Mouse (Mus musculus): ENCODE measurements around the gene Gap43. TPM values are rescaled to one million over a fixed set of nuclear protein-coding genes. Genes with fewer than 3 reads are reported as not detected.
"Not testable (repeated sequence)": the region's sequence is repeated elsewhere in the genome, so short reads cannot be mapped to it uniquely, and the experiment has no call there.

Gap43 gene
- total RNA-seq, 2 experiments from 2014 or later = 0.24 to 0.78 TPM

DNA sequence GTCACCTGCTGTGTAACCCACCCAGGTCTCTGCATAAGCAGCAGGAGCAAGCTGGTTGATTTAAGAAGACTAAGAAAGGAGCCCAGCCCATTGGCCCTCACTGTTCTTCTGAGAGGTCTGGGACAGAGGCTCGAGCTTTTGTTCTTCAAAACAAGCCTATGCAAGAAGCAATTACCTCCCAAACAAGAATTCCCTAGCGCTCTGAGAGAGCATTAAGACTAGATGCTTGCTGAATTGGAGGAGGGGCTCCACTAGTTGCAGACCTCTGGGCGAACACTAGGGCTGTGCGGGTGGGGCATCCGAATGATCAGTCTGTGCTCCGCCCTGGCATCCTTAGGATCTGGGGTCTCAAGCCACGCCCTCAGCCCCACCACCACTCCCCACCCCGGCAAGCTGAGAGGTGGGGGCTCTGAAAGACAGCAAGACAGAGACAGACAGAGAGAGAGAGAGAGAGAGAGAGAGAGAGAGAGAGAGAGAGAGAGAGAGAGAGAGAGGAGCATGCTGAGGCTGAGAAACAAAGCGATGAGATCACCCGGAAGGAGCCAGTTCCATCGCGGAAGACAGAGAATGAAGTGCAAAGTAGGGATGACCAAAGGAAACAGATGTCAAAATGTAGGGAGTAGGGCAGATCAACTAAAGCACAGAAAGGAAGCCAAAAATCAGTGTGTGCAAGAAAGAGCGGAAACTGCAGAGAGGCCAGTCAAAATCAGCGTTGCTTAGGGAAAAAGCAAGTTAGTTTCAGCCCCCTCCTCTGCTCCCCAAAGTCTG lies 34.3 kb downstream of the Gap43 start:
- DNase-seq = peak in 1 of 2 experiments; percentile 5
- intact Hi-C loops (cut with DNase I) = no loop called here

DNA sequence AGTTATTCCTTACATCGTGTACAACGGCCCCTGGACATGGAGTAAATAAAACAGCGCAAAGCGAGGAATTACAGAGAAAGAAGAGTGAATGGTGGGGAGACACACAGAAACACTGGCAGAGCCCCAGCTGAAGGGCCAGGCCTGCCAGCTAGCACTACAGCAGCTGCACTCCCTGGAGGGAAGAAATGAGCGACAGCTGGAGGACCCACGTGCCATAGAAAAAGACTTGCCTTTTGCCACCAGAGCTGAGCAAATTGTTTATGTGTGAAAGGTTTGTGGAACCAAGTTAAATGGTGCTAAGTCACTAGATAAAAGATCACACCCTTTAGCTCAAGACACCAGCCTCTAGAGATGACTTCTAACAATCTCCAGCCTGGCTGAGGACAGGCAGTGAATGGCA lies 37.0 kb downstream of the Gap43 start:
- no peak for DNase-seq
- intact Hi-C loops (cut with DNase I) = no loop called here

DNA sequence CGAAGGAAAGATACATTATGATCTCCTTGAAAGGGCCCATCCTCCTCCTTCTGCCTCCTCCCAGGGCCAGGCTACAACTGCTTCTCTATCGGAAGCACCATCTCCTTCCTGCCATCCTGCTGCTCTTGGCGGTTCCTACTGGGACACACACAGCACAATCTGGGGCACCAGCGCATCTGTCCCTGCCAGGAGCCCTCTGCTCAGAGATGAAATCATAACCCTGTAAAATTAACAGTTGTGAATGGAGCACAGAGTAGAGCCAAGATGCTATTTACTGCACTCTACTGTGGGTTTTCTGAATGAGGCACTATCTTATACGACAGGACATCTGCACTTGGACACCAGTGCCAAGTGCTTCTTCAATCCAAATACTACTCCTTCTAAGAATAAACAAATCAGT lies 46.0 kb downstream of the Gap43 start:
- no peak for DNase-seq
- intact Hi-C loops (cut with DNase I) = no loop called here

DNA sequence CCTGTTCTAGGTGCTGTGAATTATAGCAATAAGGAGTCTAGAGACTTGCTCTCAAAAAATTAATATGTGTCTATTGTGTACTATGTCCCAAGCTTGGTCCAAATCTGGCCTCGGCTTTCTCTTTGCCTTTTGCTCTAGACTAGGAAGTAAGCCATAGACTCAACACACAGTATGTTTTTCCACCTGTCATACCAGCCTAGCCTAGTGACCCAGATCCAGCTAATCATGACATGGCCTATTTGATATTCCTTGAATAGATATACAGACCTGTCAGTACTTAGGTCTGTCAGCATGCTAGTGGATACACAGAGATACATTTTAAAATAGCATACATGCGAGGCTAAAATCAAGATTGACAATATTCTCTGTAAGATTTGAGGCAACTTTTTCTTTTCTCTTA lies 46.4 kb downstream of the Gap43 start:
- DNase-seq = no peak
- intact Hi-C loops (cut with DNase I) = no loop called here

DNA sequence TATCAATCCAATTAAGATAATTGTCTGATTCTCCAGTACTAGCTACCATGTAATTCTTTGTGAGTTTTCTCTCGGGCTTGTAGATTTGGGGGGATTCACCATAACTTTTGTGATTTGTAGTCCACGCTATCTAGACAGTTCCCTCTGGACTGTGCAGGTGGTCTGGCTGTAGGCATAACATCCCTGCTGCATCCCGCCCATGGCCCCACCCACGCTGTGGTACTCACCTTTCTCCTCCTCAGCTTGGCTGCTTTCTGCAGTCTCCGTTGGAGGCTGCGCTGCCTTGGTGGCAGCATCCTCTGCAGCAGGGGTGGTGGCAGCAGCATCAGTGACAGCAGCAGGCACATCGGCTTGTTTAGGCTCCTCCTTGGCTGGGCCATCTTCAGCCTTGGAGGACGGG lies 48.9 kb downstream of the Gap43 start:
- DNase-seq = no peak
- intact Hi-C loops (cut with DNase I) = no loop called here

DNA sequence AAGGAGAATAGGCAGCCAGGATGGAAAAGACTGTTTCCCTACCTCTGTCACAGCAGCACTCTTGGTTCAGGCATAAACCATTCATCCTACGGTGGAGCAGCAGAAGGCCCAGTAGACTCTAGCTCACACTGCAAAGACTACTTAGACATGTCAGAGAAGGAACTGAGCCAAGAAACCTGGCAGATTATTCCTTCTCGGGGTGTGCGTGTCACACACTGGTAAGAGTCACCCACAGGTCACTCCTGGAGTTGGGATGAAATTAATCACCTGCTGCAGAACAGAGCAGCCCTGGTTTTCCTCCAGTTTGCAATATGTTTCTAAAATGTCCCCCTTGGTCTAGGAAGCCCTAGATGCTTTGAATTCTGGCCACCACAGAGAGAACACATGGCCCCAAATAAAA lies 56.4 kb downstream of the Gap43 start:
- no peak for DNase-seq
- intact Hi-C loops (cut with DNase I) = no loop called here

DNA sequence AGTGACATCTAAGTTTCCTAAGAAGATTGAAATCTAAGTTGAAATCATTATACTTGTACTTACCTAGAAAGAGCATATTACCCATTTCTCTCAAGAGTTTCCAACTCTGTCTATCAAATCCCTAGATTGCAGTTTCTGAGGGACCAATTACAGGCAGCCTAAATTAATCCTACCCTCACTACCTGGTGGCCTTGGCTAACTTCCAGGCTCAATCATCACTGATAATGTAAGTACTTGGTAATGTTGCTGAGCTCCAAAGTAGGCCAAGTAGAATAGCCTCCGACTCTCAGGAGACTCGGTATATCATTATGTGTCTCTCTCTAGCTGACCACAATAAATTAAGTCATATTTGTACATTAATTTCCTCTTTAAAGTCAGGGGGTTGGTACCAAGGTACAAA lies 62.7 kb downstream of the Gap43 start:
- no peak for DNase-seq
- intact Hi-C loops (cut with DNase I) = loop anchor here (5.0 kb wide), 2 partner anchors 635 to 1525 kb away; no protein-coding TSS in a partner anchor

DNA sequence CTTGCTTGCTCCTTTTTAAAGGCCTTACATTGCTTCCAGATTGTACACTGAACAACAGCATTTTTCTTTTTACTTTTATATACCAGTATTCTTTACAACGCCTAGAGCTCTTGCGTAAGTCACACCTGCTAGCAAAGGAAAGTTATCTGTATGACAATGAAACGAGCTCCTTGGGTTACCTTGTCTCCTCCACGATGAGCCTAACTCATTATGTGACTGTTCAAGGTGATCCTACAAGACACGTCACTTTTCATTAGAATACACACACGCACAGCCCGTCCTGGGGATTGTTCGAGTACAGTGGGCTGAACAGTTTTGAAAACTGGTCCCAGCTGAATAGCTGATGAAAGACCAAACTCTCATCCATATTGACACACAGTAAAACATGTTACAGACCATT lies 63.2 kb downstream of the Gap43 start:
- intact Hi-C loops (cut with DNase I) = loop anchor here (5.0 kb wide), 2 partner anchors 635 to 1525 kb away; no protein-coding TSS in a partner anchor
- DNase-seq = no peak

DNA sequence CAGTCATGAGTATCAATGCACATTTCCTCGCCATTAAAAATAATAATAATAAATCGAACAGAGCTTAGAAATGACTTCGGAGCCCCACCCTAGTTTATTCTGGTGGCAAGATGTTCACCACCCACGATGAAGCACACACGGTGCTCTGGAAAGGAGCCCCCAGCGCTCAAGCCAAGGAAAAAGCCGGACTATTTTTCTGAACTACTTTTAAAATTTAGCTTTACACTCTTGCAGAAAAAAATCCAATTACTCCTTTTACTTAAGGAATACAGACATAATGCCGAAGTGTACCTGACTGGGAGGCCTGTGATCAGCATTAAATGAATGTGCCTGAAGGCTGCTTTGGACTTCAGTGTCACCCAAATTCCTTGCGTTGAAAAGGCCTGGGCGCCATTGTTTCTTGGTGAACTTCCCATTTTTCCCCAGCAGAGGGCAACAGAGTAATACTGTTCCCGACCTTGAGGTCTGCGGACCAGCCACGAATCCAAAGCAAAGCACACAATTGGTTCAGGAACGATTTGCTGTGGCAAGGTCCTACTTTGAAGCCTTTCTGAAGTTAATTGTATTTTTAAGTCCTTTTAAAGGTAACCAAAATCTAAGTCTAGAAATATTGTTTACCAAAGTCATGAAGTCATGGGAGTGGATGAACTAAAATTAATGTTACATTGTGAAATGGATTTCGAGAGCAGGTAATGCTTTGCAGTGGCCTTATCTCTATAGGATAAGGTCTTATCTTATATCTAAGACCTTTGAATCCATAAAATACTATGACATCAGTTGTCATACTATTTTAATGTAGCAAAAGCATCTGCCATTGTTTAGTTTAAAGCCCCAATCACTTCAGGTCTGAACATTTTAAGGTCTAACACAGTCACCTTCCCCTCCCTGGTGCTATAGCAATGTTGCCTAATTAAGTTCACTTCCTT lies 64.0 kb downstream of the Gap43 start:
- DNase-seq = peak; percentile 74 to 78
- intact Hi-C loops (cut with DNase I) = loop anchor here (1.0 to 5.0 kb wide), 3 partner anchors 507 to 1526 kb away; no protein-coding TSS in a partner anchor

DNA sequence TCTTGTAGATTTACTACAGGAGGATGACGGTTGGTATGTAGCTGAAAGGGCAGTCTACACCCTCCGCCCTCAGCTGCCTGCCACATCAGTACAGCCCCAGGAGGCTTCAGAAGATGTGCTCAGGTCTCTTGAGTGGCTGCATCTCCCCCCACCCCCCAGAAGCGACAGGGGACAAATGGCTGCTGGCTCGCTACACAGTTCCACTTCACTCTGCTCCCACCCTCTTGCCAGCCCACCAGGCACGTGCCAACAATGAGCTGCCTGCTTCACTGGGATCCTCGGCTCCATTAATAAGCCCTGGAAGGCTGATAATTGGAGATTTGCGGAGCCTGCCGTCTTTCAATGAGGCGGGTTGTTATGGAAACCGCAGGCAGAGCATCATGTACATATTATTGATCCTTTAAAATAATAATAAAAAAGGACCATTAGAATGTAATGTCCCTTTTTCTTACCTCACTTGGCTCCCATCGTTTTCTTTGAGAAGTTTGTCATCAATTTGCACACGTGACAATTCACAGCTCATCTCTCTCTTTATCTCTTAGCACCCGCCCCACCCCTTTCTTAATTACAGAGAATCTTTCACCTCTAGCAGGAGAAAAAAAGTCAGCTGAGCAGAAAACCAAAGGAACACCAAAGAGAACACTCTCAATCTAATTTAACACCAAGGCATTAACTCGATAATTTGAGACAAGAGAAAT lies 64.8 kb downstream of the Gap43 start:
- intact Hi-C loops (cut with DNase I) = loop anchor here (1.0 to 5.0 kb wide), 3 partner anchors 508 to 1527 kb away; no protein-coding TSS in a partner anchor
- no peak for DNase-seq

DNA sequence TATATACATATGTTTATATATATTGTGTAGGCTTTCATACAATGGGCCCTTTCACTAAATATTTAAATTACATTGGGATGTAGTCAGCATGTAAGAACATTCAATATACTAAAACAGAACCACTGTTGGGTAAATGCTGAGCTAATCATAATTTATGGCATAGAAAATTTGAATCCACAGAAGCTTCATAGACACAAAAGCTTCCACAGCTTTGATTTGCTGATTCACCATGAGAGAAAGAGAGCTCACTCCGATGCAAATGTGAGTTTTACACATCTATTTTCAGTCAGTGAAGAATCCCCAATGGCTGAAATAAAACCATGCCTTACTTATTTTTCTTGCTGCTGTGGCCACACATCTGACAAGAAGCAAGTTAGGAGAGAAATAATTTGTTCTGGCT lies 69.2 kb downstream of the Gap43 start:
- no peak for DNase-seq
- intact Hi-C loops (cut with DNase I) = no loop called here

DNA sequence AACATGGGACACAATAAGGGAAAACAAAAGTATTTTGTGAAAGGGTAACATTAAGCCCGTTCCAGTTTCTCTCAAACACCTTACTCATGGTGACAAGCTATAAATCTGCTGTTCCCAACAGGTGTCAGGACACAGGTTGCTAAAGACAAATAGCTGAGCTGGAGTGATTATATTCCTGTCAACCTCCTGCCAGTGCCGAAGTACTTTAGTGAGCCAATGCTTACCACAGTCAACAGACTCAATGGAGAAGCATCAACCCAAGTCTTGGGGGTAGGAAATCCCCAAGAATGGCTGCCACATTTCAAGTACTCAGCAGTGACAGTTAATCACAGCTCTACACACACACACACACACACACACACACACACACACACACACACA lies 70.9 kb downstream of the Gap43 start:
- no peak for DNase-seq
- intact Hi-C loops (cut with DNase I) = no loop called here

DNA sequence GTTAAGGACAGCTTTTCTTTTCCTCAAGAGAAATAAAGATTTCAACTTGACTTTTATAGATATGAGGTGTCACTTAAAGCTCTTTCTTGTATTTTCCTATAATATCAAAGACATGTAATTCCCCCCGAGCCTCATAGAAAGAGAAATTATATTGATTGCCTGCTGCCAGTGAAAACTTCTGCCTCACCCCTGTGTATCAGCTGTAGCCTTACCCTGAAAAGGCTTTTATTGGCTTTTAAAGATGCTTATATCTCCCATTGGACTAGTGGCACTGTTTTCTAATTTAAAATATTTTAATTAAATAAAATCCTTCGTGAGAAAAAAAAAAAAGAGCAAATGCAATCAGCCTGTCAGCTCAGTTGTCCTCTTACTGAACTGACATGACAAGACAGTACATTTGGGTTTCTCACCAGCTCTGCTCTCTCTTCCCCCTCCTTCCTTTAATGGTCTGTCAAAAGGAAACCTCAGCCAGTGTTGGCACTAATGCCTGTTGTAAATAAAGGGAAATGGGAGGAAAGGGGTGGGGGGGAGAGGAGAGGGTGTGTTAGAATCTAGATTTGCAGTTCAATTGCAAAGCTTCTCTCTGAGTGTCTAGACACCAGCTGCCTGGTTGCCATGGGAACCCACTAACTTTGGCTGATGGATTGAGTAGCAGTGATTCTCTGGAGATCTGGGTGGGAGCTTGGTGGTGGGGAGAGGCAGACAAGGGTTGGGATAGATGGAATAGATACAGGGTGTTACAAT lies 71.4 kb downstream of the Gap43 start:
- no peak for DNase-seq
- intact Hi-C loops (cut with DNase I) = no loop called here

DNA sequence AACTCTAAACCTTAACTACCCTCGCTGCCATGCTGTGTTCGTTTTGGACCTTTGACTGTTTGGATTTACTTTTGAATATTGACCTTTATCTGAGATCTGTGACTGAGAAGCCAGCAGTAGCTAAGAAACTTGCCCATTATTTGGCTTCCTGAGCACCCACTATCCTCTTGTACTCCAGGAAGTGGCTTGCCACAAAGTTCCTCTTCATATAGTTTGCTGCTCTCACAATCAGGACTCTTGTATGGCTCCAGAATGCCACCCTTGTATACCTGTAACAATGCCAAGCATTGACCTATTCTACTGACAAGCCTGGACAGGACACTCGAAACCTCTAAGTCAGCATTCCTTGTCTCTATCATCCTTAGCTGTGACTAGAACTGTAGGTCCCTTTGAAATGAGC lies 75.3 kb downstream of the Gap43 start:
- no peak for DNase-seq
- intact Hi-C loops (cut with DNase I) = no loop called here

DNA sequence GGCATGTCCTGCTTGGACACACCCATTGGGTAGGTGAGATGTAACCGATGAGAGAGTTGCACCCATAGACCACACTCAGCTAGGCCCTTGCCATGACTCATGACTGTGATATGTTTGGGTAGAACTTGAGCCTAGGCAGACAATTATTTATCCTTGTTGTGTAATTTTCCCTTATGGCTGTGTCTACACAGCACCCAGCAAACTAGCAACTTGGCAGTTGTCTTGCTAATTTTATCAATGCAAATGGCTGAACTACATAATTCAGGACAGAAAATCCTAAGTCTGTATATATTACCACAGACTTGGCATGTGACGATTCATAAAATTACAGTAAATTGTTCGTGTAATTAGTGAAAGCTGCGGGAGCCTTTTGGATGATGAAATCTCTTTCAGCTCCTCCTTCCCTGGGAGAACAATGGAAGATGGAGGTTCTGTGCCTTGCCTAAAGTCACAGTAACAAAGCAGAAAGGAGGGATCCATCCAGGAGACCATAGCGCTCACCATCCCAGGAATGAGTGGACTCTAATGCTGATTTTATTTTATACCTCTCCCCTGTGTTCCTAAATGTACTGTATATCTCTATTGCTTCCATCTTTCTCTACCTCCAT lies 77.4 kb downstream of the Gap43 start:
- no peak for DNase-seq
- intact Hi-C loops (cut with DNase I) = no loop called here

DNA sequence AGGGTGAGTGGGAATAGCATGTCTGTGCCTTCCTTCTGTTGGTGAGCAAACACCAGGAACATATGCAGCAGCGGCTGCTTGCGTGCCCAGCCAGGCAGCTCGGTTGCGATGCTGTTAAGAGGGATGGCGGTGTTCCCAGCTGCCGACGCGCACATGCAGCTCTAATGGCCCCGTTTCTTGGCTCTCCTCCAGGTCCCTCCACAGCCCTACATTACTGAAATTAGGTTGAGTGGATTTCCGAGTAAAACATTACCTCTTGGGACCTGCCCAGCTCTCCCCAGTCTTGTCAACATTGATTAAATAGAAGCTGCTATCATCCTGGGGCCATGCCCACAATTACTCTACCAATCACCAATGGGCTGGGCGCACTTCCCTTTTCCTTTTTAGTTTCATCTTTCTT lies 84.8 kb downstream of the Gap43 start:
- intact Hi-C loops (cut with DNase I) = no loop called here
- DNase-seq = no peak

DNA sequence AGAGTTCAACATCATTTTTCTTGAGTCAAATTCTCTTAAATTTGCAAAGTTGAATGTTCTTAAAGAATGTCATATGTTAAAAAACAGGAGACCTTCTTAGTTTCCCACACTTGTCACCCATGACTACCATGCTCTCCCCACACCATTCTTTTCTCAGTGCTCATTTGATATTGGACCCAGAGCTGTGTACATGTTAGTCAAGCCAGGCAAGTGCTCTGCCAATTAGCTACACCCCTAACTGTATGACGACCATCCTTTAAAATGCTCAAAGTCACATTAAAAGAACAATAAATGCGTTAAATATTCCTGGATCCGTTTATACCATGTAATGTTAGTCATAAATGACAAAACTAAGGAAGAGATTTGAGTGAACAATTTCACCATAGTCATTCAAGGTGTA lies 85.2 kb downstream of the Gap43 start:
- intact Hi-C loops (cut with DNase I) = no loop called here
- DNase-seq = no peak

DNA sequence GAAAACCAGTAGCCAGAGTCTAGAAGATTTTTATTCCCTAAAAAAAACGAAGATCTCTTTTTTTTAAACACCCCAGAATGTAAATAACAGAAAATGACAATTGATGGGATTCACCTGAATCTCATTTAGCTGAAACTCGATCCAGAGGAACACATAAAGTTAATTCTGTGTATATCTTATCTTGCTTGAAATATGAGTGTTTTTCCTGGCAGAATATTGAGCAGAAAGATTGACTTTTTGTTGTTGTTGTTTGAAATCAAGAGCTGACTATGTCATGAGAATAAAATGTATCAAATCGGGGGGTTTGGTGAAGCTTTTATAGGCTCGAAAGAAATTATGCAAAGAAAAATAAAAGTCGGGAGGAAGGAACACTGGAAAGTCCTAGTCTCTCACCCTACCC lies 88.2 kb downstream of the Gap43 start:
- no peak for DNase-seq
- intact Hi-C loops (cut with DNase I) = no loop called here

DNA sequence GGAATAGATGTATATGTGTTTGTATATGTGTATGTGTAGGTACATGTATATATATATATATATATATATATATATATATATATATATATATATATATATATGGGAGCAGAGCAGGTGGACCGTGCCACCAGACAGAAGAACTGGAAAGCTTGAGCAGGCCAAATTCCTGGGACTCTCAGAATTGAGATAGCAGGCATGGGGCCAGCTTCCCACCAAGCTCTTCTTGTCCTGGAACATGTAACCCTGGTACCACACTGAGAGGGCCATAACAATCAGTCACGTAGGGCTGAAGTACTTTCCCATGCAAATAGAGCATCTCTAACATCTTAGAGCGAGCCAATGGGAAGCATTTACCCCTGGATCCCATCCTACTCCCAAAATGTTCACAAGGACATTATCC lies 96.3 kb downstream of the Gap43 start:
- intact Hi-C loops (cut with DNase I); DNase-seq: not testable (repeated sequence)

DNA sequence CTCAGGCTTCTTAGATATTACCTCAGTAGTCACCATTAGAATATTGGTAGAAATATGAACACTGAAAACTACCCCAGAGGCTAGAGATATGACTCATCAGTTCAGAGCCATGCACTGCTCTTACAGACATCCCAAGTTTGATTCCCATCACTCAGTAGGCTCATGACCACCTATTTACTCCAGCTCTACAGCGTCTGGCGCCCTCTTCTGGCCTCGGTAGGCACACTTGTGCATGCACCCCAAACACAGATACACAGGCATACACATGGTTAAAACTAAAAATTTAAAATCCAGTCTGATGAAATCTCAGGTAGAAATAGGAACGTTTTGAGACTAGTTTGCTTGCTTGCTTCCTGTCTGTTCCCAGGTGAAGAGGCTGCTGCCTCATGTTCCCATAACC lies 109.1 kb downstream of the Gap43 start:
- no peak for DNase-seq
- intact Hi-C loops (cut with DNase I) = no loop called here

All from heart, postnatal 36 days (tissue).